Mouse (Mus musculus) liver, embryonic 13.5 days (tissue): Measurements from ENCODE around the gene Irf3. TPM values are rescaled to one million over a fixed set of nuclear protein-coding genes. Genes with fewer than 3 reads are reported as not detected.

ENCODE experiments used
- ATAC-seq: fragments of 200-750 bp; cut with Nextera tagmentation; 2 replicates; pipeline ENCODE4 v1.8.0; 2017; ENCODE audit warnings: low read depth, mild to moderate bottlenecking, moderate number of reproducible peaks, moderate library complexity
- DNase-seq: peaks from one replicate; pipeline ENCODE4 v3.0.0; 2022
- H3K27ac ChIP-seq: fragments of 300-500 bp; sonication (generic); 2 replicates; pipeline ENCODE4 v1.5.1; 2015; ENCODE audit warnings: moderate library complexity, mild to moderate bottlenecking, inconsistent platforms
- H3K27me3 ChIP-seq: fragments of 300-500 bp; sonication (generic); 2 replicates; pipeline ENCODE4 v1.6.1; 2015; ENCODE audit warnings: mild to moderate bottlenecking, inconsistent platforms
- H3K36me3 ChIP-seq: fragments of 300-500 bp; sonication (generic); 2 replicates; pipeline ENCODE4 v1.6.1; 2015; ENCODE audit warnings: mild to moderate bottlenecking, inconsistent platforms
- H3K4me1 ChIP-seq: fragments of 300-500 bp; sonication (generic); replicated peaks from 2 replicates; pipeline ENCODE4 v1.6.1; 2015; ENCODE audit warnings: inconsistent platforms
- H3K4me2 ChIP-seq: fragments of 300-500 bp; sonication (generic); 2 replicates; pipeline ENCODE4 v1.6.1; 2015; ENCODE audit warnings: inconsistent platforms, mild to moderate bottlenecking, moderate library complexity
- H3K4me3 ChIP-seq: fragments of 300-500 bp; sonication (generic); replicated peaks from 2 replicates; pipeline ENCODE4 v1.5.1; 2015; ENCODE audit warnings: mild to moderate bottlenecking, inconsistent platforms
- H3K9ac ChIP-seq: fragments of 300-500 bp; sonication (generic); 2 replicates; pipeline ENCODE4 v1.6.1; 2015; ENCODE audit warnings: mild to moderate bottlenecking, inconsistent platforms
- H3K9me3 ChIP-seq: fragments of 300-500 bp; sonication (generic); replicated peaks from 2 replicates; pipeline ENCODE4 v1.6.1; 2016; ENCODE audit warnings: inconsistent platforms
- WGBS: fragments of 180-500 bp; shearing (Covaris S2); methylation state at CpG from one replicate; pipeline ENCODE4 v1.1.7; 2015; ENCODE audit not compliant: insufficient replicate concordance; 5-methylcytosine and 5-hydroxymethylcytosine counted together
- polyA plus RNA-seq: library from polyadenylated mRNA; unstranded; fragments of >200 nt; fragmentation: Nextera tagmentation; extraction: Ambion mirVana; gene quantifications from 2 replicates; pipeline ENCODE4 v1.2.1, GENCODE M21; 2015

The Irf3 gene
- polyA plus RNA-seq, 1 experiment from 2014 or later, result 41.0 TPM

DNA sequence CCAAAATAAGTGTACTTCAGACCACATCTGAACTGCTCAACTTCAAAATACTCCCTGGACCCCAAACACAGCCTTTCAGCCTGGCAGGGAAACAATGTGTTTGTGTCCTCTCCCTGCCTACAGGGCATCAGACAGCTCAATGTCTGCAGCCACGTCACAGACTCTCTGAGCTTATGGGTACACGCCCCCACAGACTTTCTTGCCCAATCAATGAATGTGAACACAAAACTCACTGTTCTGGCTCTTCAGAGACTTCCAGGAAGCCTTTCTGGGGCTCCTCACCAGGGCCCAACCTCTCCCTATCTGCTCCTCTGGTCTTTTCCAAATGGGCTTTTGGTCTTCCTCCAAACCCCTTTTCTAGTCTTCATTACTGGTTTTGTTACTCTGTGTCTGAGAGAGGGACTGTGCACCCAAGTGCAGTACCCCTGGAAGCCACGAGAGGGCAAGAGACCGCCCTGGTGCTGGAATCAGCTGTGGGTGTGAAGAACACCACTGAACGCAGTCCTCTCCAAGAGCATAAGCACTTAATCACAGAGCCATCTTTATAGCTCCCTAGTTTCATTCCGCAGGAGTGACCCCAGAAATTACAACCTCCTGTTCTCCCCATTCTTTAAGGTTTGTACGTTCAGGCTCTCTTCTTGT lies 40.4 kb downstream of the Irf3 start:
- H3K4me3 ChIP-seq, result no peak overlapping the region
- H3K9ac ChIP-seq, result no peak overlapping the region
- no peaks in the 10 kb centered on the region for H3K9me3 ChIP-seq
- H3K4me2 ChIP-seq, result no peak overlapping the region
- H3K36me3 ChIP-seq, result peaks cover 94% of the 10 kb centered on the region
- H3K4me1 ChIP-seq, result peaks cover 4% of the 10 kb centered on the region; the same call in 1 of the 2 replicates
- H3K27ac ChIP-seq, result no peak overlapping the region
- whole genome bisulfite sequencing, result 47% methylated on average over 7 of the region's 7 CpGs
- H3K27me3 ChIP-seq, result no peaks in the 10 kb centered on the region
- ATAC-seq (0 out of 2 replicates have a peak, but pooled peaks have one; percentile 48), DNase-seq (peak; percentile 53)

DNA sequence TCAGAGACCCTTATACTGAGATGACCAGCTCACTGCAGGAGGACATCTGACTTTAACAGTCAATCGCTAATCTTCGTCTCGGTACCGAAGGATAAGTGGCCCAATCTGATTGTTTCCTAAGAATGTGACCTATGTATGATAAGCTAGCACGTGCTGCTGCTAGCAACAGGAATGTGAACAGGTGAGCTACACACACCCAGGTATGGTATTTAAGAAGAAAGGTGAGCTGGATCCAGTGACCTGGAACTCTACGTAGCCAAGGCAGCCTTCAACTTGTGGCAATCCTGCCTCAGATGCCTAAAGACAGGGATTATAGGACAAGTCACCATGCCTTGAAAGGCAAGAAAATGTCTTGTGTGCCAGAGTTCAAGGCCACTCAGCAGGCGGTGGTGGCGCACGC lies 41.0 kb downstream of the Irf3 start:
- WGBS, result 83% methylated on average over 9 of the region's 9 CpGs
- Histone ChIP-seq H3K4me2 (no peak overlapping the region), H3K36me3 (peaks cover 94% of the 10 kb centered on the region), H3K4me1 (peaks cover 4% of the 10 kb centered on the region; the same call in 1 of the 2 replicates), H3K27me3 (no peaks in the 10 kb centered on the region), H3K27ac (no peak overlapping the region), H3K9ac (no peak overlapping the region), H3K4me3 (no peak overlapping the region), H3K9me3 (no peaks in the 10 kb centered on the region)
- no peak for DNase-seq
- no peak for ATAC-seq

DNA sequence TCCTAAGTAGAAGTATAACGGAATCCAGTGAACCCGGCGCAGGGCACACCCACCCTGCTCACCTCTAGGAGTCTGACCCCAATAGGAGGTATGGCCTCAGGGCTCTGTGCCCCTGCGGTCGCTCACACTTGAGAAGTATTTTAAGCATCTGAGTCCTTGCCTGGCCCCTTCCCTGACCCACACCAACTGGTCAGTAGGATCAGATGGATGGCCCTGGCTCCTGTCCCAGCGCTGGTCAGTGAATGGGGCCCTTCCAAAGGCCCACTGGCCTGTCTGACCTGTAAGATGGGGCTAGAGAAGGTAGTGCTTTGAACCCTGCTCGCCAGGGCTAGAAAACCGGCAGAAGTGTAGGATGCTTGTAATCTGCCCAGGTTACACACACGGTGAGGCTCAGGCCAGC lies 43.4 kb downstream of the Irf3 start:
- 83% methylated on average over 9 of the region's 9 CpGs for WGBS
- no peak overlapping the region for H3K4me3 ChIP-seq
- H3K9ac ChIP-seq, result no peak overlapping the region
- H3K27me3 ChIP-seq, result no peaks in the 10 kb centered on the region
- H3K27ac ChIP-seq, result no peak overlapping the region
- H3K4me2 ChIP-seq, result no peak overlapping the region
- H3K36me3 ChIP-seq, result peaks cover 93% of the 10 kb centered on the region
- DNase-seq, result no peak
- peaks cover 4% of the 10 kb centered on the region; the same call in 1 of the 2 replicates for H3K4me1 ChIP-seq
- H3K9me3 ChIP-seq, result no peaks in the 10 kb centered on the region
- ATAC-seq, result no peak

DNA sequence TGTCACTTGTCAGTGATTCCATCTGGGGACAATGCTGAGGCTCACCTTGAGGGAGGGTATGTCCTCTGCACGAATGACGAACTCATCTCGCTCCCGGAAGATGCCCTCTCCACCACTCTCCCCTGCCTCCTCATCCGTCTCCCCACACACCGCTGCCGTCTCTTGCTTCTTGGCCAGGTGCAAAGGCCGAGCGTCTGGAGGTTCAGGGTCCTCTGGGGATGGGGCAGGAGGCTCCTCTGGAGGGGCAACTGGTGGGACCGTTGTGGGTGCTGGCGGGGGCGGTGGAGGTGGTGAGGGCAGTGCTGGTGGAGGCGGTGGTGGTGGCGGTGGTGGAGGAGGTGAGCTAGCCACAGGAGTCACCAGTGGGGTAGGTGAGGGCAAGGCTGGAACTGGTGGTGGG lies 45.9 kb downstream of the Irf3 start:
- Histone ChIP-seq H3K4me1 (no peaks in the 10 kb centered on the region), H3K4me3 (no peak overlapping the region), H3K36me3 (peaks cover 96% of the 10 kb centered on the region), H3K9me3 (no peaks in the 10 kb centered on the region), H3K4me2 (no peak overlapping the region), H3K27ac (no peak overlapping the region), H3K9ac (no peak overlapping the region), H3K27me3 (no peaks in the 10 kb centered on the region)
- WGBS, result 92% methylated on average over 14 of the region's 14 CpGs
- DNase-seq (no peak), ATAC-seq (no peak)

DNA sequence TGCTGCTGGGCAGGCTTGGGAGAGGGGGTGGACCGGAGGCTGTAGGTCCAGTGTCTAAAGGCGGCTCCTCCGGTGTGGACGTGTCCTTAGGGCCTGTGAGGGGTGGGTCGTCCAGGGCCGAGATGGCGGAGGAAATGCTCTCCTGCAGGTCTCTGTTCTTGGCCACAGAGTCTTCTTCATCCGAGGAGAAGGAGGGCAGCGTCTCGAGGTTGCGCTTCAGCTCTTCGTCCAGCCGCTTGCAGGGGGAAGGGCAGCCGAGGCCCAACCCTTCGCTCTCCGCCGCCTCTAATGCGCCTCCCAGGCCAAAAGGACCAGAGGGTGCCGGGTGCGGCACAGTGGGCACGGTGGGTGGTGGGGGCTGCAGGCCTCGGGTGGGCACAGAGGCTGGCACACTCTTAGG lies 48.3 kb downstream of the Irf3 start:
- 93% methylated on average over 22 of the region's 22 CpGs for WGBS
- H3K9me3 ChIP-seq, result no peaks in the 10 kb centered on the region
- H3K9ac ChIP-seq, result no peak overlapping the region
- H3K27ac ChIP-seq, result no peak overlapping the region
- peaks cover 3% of the 10 kb centered on the region for H3K4me1 ChIP-seq
- H3K4me3 ChIP-seq, result no peak overlapping the region
- no peak for ATAC-seq
- no peak for DNase-seq
- no peak overlapping the region for H3K4me2 ChIP-seq
- H3K27me3 ChIP-seq, result no peaks in the 10 kb centered on the region
- peaks cover 93% of the 10 kb centered on the region for H3K36me3 ChIP-seq

DNA sequence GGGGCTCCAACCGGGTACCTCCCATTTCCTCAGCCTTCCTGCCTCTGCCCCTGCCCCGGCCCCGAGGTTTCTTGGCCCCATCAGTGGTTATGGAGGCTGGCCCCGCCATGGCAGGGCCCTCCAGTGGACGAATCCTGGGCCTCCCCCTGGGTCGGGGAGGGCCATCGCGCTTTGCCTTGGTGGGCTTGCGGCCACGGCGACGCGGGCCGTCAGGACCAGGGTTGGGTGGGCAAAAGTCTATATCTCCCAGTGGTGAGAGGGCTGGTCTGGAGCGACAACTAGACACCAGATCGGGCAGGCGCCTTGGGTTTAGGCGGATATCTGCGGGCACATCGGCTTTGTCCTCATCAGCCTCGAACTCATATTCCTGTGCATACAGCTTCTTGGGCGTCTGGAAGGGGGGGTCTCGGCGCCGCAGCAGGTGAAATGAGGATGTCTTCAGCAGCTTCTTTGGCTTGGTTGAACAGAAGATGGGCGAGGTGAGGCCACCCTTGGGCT lies 49.5 kb downstream of the Irf3 start:
- H3K9ac ChIP-seq, result no peak overlapping the region
- 91% methylated on average over 26 of the region's 26 CpGs for WGBS
- peaks cover 14% of the 10 kb centered on the region for H3K4me1 ChIP-seq
- H3K9me3 ChIP-seq, result no peaks in the 10 kb centered on the region
- H3K27me3 ChIP-seq, result no peaks in the 10 kb centered on the region
- no peak overlapping the region for H3K27ac ChIP-seq
- H3K36me3 ChIP-seq, result peaks cover 83% of the 10 kb centered on the region
- ATAC-seq, result no peak
- H3K4me2 ChIP-seq, result no peak overlapping the region
- DNase-seq, result no peak
- no peak overlapping the region for H3K4me3 ChIP-seq

DNA sequence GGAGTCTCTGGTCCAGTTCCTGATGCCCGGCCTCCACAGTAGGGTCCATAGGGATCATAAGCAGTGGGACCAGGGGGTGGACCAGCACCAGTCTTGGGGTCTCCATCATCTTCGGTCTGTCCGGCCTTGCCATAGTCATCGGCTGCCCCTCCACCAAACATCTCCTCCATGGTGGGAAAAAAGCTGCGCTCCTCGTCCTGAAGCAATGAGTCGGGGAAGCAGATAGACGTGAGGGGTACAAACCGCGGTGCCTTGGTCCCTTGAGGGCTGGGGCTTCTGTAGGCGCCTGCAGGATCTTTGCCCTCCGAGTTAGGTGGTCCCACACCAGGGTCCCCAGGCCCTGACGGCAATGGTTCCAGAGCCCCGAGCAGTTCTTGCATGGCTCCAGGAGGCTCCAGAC lies 50.0 kb downstream of the Irf3 start:
- 88% methylated on average over 14 of the region's 14 CpGs for WGBS
- DNase-seq, result no peak
- no peaks in the 10 kb centered on the region for H3K9me3 ChIP-seq
- H3K9ac ChIP-seq, result no peak overlapping the region
- H3K27me3 ChIP-seq, result no peaks in the 10 kb centered on the region
- H3K27ac ChIP-seq, result no peak overlapping the region
- H3K4me1 ChIP-seq, result peaks cover 20% of the 10 kb centered on the region
- H3K36me3 ChIP-seq, result peaks cover 77% of the 10 kb centered on the region
- H3K4me2 ChIP-seq, result no peak overlapping the region
- H3K4me3 ChIP-seq, result no peak overlapping the region
- ATAC-seq, result no peak

DNA sequence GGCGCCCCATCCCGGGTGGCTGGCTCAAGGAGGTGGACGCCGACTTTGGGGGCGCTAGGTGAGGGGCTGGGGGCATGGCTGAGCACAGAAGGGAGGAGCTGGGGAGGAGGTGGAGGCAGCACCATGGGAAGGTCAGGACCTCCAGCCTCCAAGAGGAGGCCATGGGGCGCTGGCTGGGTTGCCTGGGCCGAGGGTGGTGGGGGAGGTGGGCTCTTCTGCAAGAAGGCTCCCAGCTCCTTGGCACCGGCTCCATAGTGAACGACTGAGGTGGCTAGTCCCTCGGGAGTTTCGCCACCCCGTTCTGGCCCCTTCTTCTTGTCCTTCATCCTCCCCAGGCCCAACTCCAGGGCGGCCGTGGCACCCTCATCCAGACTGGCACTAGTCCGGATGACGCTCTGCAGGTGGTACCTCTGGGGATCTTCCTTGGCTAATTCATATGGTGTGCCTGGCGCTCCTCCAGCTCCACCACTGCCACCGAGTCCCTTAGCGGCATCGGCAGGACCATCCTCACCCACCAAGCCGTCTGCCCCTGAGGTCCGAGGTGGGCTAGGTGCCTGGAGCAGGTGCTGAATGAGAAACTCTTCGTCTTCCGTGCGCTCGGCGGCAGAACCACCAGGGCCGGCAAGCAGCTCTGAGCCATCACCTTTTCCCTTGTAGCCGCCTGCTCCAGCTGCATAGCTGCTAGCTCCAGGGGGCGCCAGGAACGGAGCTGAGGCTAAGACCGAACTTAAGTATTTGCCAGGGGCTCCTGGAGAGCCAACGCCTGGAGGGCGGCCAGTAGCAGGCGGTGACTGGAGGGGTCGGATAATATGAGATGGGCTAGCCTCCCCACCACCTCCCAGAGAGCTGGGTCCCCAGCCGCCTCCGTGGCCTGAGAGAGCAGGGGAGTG lies 50.8 kb downstream of the Irf3 start:
- Histone ChIP-seq H3K9me3 (no peaks in the 10 kb centered on the region), H3K27me3 (no peaks in the 10 kb centered on the region), H3K27ac (no peak overlapping the region), H3K4me1 (peaks cover 24% of the 10 kb centered on the region), H3K4me2 (no peak overlapping the region), H3K4me3 (no peak overlapping the region), H3K36me3 (peaks cover 69% of the 10 kb centered on the region), H3K9ac (no peak overlapping the region)
- DNase-seq (no peak), ATAC-seq (no peak)
- WGBS, result 89% methylated on average over 37 of the region's 38 CpGs

DNA sequence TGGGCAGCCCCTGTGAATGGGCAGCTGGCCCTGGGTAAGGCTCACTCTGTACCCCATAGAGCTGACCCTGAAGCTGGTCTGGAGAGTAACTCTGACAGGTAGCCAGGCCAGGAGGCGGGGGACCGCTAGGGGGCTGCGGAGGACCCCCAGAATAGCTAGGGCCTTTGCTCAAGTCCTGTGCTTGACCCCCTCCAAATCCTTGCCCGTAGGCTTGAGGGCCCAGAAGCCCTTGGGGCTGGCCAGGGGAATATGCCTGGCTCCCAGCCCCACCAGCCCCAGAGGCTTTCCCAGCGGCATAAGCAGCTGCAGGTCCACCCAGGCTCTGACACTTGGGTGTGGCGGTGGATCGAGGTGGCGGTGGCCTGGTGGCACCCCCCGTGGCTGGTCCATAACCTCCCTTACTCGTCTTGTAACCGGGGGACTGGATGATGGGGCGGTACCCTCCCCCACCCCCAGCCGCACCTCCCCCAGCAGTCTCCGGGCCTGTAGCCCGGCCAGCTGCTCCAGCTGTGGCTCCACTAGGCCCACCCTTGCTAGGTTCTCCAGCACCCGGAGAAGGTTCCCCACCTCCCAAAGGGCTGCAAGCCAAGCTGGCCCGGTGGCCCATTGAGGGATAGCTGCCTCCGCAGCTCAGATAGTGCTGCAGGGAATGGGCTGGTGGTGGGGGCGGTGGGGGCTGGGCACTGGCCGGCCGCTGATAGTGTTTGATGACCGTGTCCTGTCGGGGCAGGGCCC lies 51.6 kb downstream of the Irf3 start:
- Histone ChIP-seq H3K4me3 (no peak overlapping the region), H3K9me3 (no peaks in the 10 kb centered on the region), H3K36me3 (peaks cover 61% of the 10 kb centered on the region), H3K27me3 (no peaks in the 10 kb centered on the region), H3K4me1 (peaks cover 32% of the 10 kb centered on the region), H3K27ac (no peak overlapping the region), H3K9ac (no peak overlapping the region), H3K4me2 (no peak overlapping the region)
- DNase-seq, result no peak
- 89% methylated on average over 22 of the region's 23 CpGs for WGBS
- no peak for ATAC-seq

DNA sequence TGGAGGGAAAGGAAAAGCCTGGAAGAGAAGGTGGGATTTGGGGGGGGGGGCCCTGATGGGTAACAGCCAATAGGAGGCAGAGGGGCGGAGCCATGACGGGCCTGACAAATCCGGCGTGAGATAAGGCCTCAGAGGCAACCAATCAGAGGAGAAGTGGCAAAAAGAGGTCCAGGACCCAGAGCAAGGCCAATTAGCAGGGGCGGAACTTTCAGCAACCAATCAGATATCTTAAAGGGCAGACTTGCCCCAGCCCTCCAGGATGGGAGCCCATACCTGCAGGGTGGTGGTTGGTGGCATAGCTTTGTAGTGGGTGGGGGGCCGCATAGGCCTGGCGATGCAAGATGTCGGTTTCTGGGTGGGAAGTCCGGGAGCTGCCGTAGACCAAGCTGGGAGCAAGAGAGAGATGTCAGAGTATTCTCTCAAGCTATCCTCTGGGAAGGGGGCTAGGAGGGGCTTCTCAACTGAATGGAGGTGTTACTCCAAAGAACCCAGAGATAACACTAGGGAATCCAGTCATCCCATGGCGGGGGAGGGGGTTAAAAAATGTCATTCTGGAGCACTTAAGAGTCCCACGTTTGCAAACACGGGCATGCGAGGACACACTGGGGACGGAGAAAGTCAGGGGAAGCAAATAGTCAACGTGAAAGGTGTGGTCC lies 53.6 kb downstream of the Irf3 start:
- H3K27me3 ChIP-seq, result no peaks in the 10 kb centered on the region
- H3K9ac ChIP-seq, result peak overlapping the region; percentile 87
- 24% methylated on average over 16 of the region's 16 CpGs for WGBS
- H3K27ac ChIP-seq, result 0 out of 2 replicates have a peak overlapping the region, but pooled peaks have one; percentile 95
- peak overlapping the region; percentile 77 for H3K4me3 ChIP-seq
- no peaks in the 10 kb centered on the region for H3K9me3 ChIP-seq
- peak overlapping the region; percentile 99 for H3K4me2 ChIP-seq
- DNase-seq (peak; percentile 63), ATAC-seq (peak; percentile 5; the same call in 1 of the 2 replicates)
- peaks cover 43% of the 10 kb centered on the region for H3K36me3 ChIP-seq
- H3K4me1 ChIP-seq, result peaks cover 39% of the 10 kb centered on the region

DNA sequence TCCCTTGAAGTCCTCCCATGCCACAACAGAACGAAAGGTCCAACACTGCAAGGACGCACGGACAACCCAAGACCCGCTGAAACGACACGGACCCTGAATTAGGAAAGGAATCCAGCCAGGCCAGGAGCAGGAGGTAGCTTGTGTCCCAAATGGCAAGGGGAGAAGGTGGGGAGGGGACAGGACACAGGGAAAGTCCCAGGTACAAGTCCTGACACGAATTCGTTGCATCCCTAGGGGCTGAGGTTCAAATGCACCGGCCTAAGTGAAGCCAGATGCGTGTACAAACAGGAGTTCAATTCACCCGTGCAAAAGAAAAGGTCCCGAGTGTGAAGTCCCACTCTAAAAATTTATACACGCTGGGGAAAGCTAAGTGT lies 54.1 kb downstream of the Irf3 start:
- Histone ChIP-seq H3K9ac (peak overlapping the region; percentile 87), H3K4me3 (peak overlapping the region; percentile 77), H3K9me3 (no peaks in the 10 kb centered on the region), H3K36me3 (peaks cover 37% of the 10 kb centered on the region), H3K4me1 (peaks cover 39% of the 10 kb centered on the region), H3K4me2 (peak overlapping the region; percentile 99), H3K27me3 (no peaks in the 10 kb centered on the region), H3K27ac (peak overlapping the region; percentile 95)
- ATAC-seq (no peak), DNase-seq (no peak)
- 11% methylated on average over 13 of the region's 13 CpGs for WGBS
